Mouse (Mus musculus) olfactory bulb, adult 2 months (tissue): ENCODE data around the gene Csmd2.

Source experiments
- CTCF ChIP-seq: fragments of 200-500 bp; IDR thresholded peaks from 2 replicates; pipeline ENCODE4 v1.5.1; 2012; ENCODE audit warnings: low read depth, mild to moderate bottlenecking, low read length, moderate library complexity; ENCODE audit not compliant: insufficient read depth
- POLR2A ChIP-seq: fragments of 200-500 bp; IDR thresholded peaks from 2 replicates; pipeline ENCODE4 v1.6.1; 2012; ENCODE audit warnings: mild to moderate bottlenecking, low read depth, low read length, moderate library complexity; ENCODE audit not compliant: insufficient read depth

DNA sequence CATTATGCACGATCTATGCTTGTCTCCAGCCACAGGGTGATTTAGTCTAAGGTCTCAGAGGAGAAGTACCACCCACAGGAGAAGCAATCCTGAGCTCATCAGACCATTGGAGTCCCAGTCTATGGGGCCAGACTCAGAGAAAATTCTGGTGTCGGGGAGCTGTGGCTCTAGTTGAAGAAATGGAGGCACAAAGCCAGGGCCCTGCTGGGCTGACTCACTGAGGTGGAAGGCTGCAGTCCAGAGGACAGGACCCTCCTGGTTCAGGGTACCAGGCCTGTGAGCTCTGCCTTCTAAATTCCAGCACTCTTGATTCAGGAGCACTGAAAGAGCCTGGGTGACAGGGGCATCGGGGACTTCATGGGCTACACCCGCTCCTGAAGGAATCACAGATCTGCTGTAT, 144.0 kb downstream of the Csmd2 start:
- TF ChIP-seq CTCF: no peak
- TF ChIP-seq POLR2A: no peak
